Mouse (Mus musculus): ENCODE data around the gene Ubac2. TPM values are rescaled to one million over a fixed set of nuclear protein-coding genes. Genes with fewer than 3 reads are reported as not detected.

Ubac2 gene
- total and polyA plus RNA-seq, 2 experiments from 2014 or later, result 43.6 to 51.7 TPM

DNA sequence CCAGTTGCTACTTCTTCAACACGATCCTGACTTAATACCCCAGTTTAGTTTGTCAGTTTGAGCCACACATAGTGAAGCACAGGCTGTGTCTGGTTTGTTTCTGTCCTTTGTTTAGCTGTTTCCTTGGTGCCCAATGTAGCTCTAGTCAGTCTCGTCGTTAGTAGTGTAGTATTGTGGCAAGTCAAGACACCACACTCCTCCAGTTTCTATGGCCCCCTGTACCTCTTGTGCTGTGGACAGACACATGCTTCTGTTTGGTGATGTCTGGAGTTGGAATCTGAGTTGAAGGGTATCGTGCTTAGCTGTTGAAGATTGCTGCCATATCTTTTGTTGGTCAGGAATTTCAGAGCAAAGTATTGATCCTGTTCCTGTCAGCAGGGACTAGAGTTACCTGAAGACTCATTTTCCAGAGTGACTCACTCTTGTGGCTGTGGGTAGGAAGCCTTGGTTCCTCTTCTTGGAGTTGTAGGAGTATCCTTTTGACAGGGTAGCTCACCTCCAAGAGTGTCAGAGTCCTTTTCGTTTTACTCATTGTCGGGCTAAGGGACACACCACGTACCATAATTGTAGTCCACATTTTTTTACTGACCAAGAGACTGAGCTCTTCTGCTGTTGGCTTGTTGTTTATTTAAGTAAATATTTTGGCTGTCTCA is 52.4 kb downstream of the Ubac2 start:
- no peak for ATAC-seq (ENCODE audit: low FRiP score)
- Histone ChIP-seq H3K4me3 (ENCODE audit: low read depth, low read length) (no peak overlapping the region), H3K9ac (replicated peaks; ENCODE audit: low read length, poor library complexity, severe bottlenecking) (no peak overlapping the region), H3K27me3 (ENCODE audit: insufficient read depth, low read length) (no peaks in the 10 kb centered on the region), H3K4me2 (ENCODE audit: low read depth, low read length, poor library complexity, severe bottlenecking) (no peak overlapping the region), H3K27ac (ENCODE audit: low read depth, low read length) (no peak overlapping the region), H3K36me3 (ENCODE audit: insufficient read depth, low read length) (peaks cover 12% of the 10 kb centered on the region), H3K9me3 (ENCODE audit: low read length) (no peaks in the 10 kb centered on the region), H3K4me1 (ENCODE audit: insufficient read depth, low read length) (0 out of 2 replicates have a peak, but pooled peaks cover 6% of the 10 kb centered on the region)
- no peak for TF ChIP-seq CTCF (IDR thresholded peaks at IDR 0.05)
- 77% methylated on average over 7 of the region's 7 CpGs for whole genome bisulfite sequencing
- no peak for DNase-seq (ENCODE audit: low spot score)

- H3K4me2 ChIP-seq (ENCODE audit: low read depth, low read length, poor library complexity, severe bottlenecking), result no peak overlapping the region
- peaks cover 12% of the 10 kb centered on the region for H3K36me3 ChIP-seq (ENCODE audit: insufficient read depth, low read length)
- no peaks in the 10 kb centered on the region for H3K27me3 ChIP-seq (ENCODE audit: insufficient read depth, low read length)
- ATAC-seq (ENCODE audit: low FRiP score), result no peak
- H3K9me3 ChIP-seq (ENCODE audit: low read length), result 0 out of 2 replicates have a peak, but pooled peaks cover 4% of the 10 kb centered on the region
- no peak overlapping the region for H3K9ac ChIP-seq (replicated peaks; ENCODE audit: low read length, poor library complexity, severe bottlenecking)
- TF ChIP-seq CTCF (IDR thresholded peaks at IDR 0.05), result no peak
- no peak overlapping the region for H3K27ac ChIP-seq (ENCODE audit: low read depth, low read length)
- 93% methylated on average over 3 of the region's 3 CpGs for WGBS
- H3K4me1 ChIP-seq (ENCODE audit: insufficient read depth, low read length), result 0 out of 2 replicates have a peak, but pooled peaks cover 6% of the 10 kb centered on the region
- no peak overlapping the region for H3K4me3 ChIP-seq (ENCODE audit: low read depth, low read length)
- DNase-seq (ENCODE audit: low spot score), result no peak
Measured at GRCm38 (mm10) chr14:121931594-121931993, 53.2 kb downstream of the Ubac2 start.

GRCm38 (mm10) chr14:121932180-121932579 is 53.8 kb downstream of the Ubac2 start:
- no peak overlapping the region for H3K27ac ChIP-seq (ENCODE audit: low read depth, low read length)
- WGBS, result 53% methylated on average over 4 of the region's 4 CpGs
- ATAC-seq (ENCODE audit: low FRiP score) (no peak), DNase-seq (ENCODE audit: low spot score) (no peak)
- H3K9ac ChIP-seq (replicated peaks; ENCODE audit: low read length, poor library complexity, severe bottlenecking), result no peak overlapping the region
- H3K9me3 ChIP-seq (ENCODE audit: low read length), result 0 out of 2 replicates have a peak, but pooled peaks cover 4% of the 10 kb centered on the region
- peaks cover 12% of the 10 kb centered on the region for H3K36me3 ChIP-seq (ENCODE audit: insufficient read depth, low read length)
- TF ChIP-seq CTCF (IDR thresholded peaks at IDR 0.05), result no peak
- no peak overlapping the region for H3K4me3 ChIP-seq (ENCODE audit: low read depth, low read length)
- H3K4me1 ChIP-seq (ENCODE audit: insufficient read depth, low read length), result 0 out of 2 replicates have a peak, but pooled peaks cover 6% of the 10 kb centered on the region
- no peak overlapping the region for H3K4me2 ChIP-seq (ENCODE audit: low read depth, low read length, poor library complexity, severe bottlenecking)
- no peaks in the 10 kb centered on the region for H3K27me3 ChIP-seq (ENCODE audit: insufficient read depth, low read length)

- 97% methylated on average over 7 of the region's 7 CpGs for WGBS
- H3K9ac ChIP-seq (replicated peaks; ENCODE audit: low read length, poor library complexity, severe bottlenecking), result no peak overlapping the region
- ATAC-seq (ENCODE audit: low FRiP score), result no peak
Measured at GRCm38 (mm10) chr14:121933906-121934596, 55.6 kb downstream of the Ubac2 start.

GRCm38 (mm10) chr14:121934597-121934946 is 56.2 kb downstream of the Ubac2 start:
- WGBS, result 97% methylated on average over 5 of the region's 5 CpGs
- TF ChIP-seq CTCF (IDR thresholded peaks at IDR 0.05), result no peak
- Histone ChIP-seq H3K4me3 (ENCODE audit: low read depth, low read length) (no peak overlapping the region), H3K36me3 (ENCODE audit: insufficient read depth, low read length) (peaks cover 12% of the 10 kb centered on the region), H3K9ac (replicated peaks; ENCODE audit: low read length, poor library complexity, severe bottlenecking) (no peak overlapping the region), H3K27ac (ENCODE audit: low read depth, low read length) (no peak overlapping the region), H3K9me3 (ENCODE audit: low read length) (0 out of 2 replicates have a peak, but pooled peaks cover 4% of the 10 kb centered on the region), H3K4me2 (ENCODE audit: low read depth, low read length, poor library complexity, severe bottlenecking) (no peak overlapping the region), H3K4me1 (ENCODE audit: insufficient read depth, low read length) (0 out of 2 replicates have a peak, but pooled peaks cover 6% of the 10 kb centered on the region), H3K27me3 (ENCODE audit: insufficient read depth, low read length) (no peaks in the 10 kb centered on the region)
- ATAC-seq (ENCODE audit: low FRiP score), result no peak
- no peak for DNase-seq (ENCODE audit: low spot score)

More at GRCm38 (mm10) chr14:121933906-121934596, 55.6 kb downstream of the Ubac2 start:
- H3K4me2 ChIP-seq (ENCODE audit: low read depth, low read length, poor library complexity, severe bottlenecking), result no peak overlapping the region
- no peak for TF ChIP-seq CTCF (IDR thresholded peaks at IDR 0.05)
- peaks cover 12% of the 10 kb centered on the region for H3K36me3 ChIP-seq (ENCODE audit: insufficient read depth, low read length)
- no peaks in the 10 kb centered on the region for H3K27me3 ChIP-seq (ENCODE audit: insufficient read depth, low read length)
- 0 out of 2 replicates have a peak, but pooled peaks cover 6% of the 10 kb centered on the region for H3K4me1 ChIP-seq (ENCODE audit: insufficient read depth, low read length)
- H3K27ac ChIP-seq (ENCODE audit: low read depth, low read length), result no peak overlapping the region
- no peak overlapping the region for H3K4me3 ChIP-seq (ENCODE audit: low read depth, low read length)
- no peak for DNase-seq (ENCODE audit: low spot score)
- H3K9me3 ChIP-seq (ENCODE audit: low read length), result 0 out of 2 replicates have a peak, but pooled peaks cover 4% of the 10 kb centered on the region

- no peak for DNase-seq (ENCODE audit: low spot score)
- no peak for ATAC-seq (ENCODE audit: low FRiP score)
- Histone ChIP-seq H3K9ac (replicated peaks; ENCODE audit: low read length, poor library complexity, severe bottlenecking) (no peak overlapping the region), H3K36me3 (ENCODE audit: insufficient read depth, low read length) (peaks cover 12% of the 10 kb centered on the region), H3K9me3 (ENCODE audit: low read length) (0 out of 2 replicates have a peak, but pooled peaks cover 4% of the 10 kb centered on the region), H3K4me1 (ENCODE audit: insufficient read depth, low read length) (0 out of 2 replicates have a peak, but pooled peaks cover 6% of the 10 kb centered on the region), H3K27ac (ENCODE audit: low read depth, low read length) (no peak overlapping the region), H3K4me3 (ENCODE audit: low read depth, low read length) (no peak overlapping the region), H3K27me3 (ENCODE audit: insufficient read depth, low read length) (no peaks in the 10 kb centered on the region), H3K4me2 (ENCODE audit: low read depth, low read length, poor library complexity, severe bottlenecking) (no peak overlapping the region)
- no peak for TF ChIP-seq CTCF (IDR thresholded peaks at IDR 0.05)
- 97% methylated on average over 4 of the region's 4 CpGs for WGBS
Measured at GRCm38 (mm10) chr14:121936356-121936755, 57.9 kb downstream of the Ubac2 start.
